Mouse (Mus musculus) frontal cortex, adult 2 months (tissue): ENCODE data around the gene Stom. TPM values are rescaled to one million over a fixed set of nuclear protein-coding genes. Genes with fewer than 3 reads are reported as not detected.

Experiments
- DNase-seq, 2 experiments: peaks; one replicate each; pipeline ENCODE4 v3.0.0; 2022; ENCODE audit warnings: low spot score in 1 of 2; ENCODE audit errors: extremely low spot score in 1 of 2
- polyA plus RNA-seq: library from polyadenylated mRNA; depleted of rRNA; stranded (reverse); fragments of >200 nt; gene quantifications from 2 replicates; pipeline ENCODE4 v1.2.3, GENCODE M21; 2012

Stom gene
- polyA plus RNA-seq, 1 experiment: 16.9 TPM

- DNase-seq: peak in 1 of 2 experiments; percentile 5
These were observed 14.2 kb downstream of the Stom start for GRCm38 (mm10) chr2:35322404-35323164.

- no peak for DNase-seq
These were observed 16.4 kb downstream of the Stom start for GRCm38 (mm10) chr2:35320399-35320798.

- DNase-seq: no peak
These were observed 18.4 kb downstream of the Stom start for GRCm38 (mm10) chr2:35318405-35318804.

GRCm38 (mm10) chr2:35317604-35318003 lies 19.2 kb downstream of the Stom start:
- DNase-seq: no peak

GRCm38 (mm10) chr2:35314300-35314699 lies 22.5 kb downstream of the Stom start:
- DNase-seq: no peak

- no peak for DNase-seq
These were observed 26.8 kb downstream of the Stom start for GRCm38 (mm10) chr2:35309906-35310493.

- no peak for DNase-seq
These were observed 28.6 kb downstream of the Stom start for GRCm38 (mm10) chr2:35308166-35308565.

GRCm38 (mm10) chr2:35302049-35302885 lies 34.5 kb downstream of the Stom start:
- no peak for DNase-seq

GRCm38 (mm10) chr2:35299437-35299836 lies 37.3 kb downstream of the Stom start:
- DNase-seq: no peak

- DNase-seq: peak; percentile 21 to 89
These were observed 39.0 kb downstream of the Stom start for GRCm38 (mm10) chr2:35297703-35298332.

- DNase-seq: no peak
These were observed 43.5 kb downstream of the Stom start for GRCm38 (mm10) chr2:35293291-35293690.

GRCm38 (mm10) chr2:35292700-35293099 lies 44.1 kb downstream of the Stom start:
- no peak for DNase-seq

GRCm38 (mm10) chr2:35291856-35292255 lies 44.9 kb downstream of the Stom start:
- peak in 1 of 2 experiments; percentile 66 for DNase-seq

- peak; percentile 63 to 92 for DNase-seq
These were observed 47.8 kb downstream of the Stom start for GRCm38 (mm10) chr2:35288758-35289635.

GRCm38 (mm10) chr2:35287017-35287620 lies 49.7 kb downstream of the Stom start:
- DNase-seq: no peak

- no peak for DNase-seq
These were observed 51.6 kb downstream of the Stom start for GRCm38 (mm10) chr2:35285209-35285608.

- no peak for DNase-seq
These were observed 52.8 kb downstream of the Stom start for GRCm38 (mm10) chr2:35283997-35284396.

- no peak for DNase-seq
These were observed 54.6 kb downstream of the Stom start for GRCm38 (mm10) chr2:35282214-35282613.

- DNase-seq: no peak
These were observed 56.8 kb downstream of the Stom start for GRCm38 (mm10) chr2:35280001-35280400.
